Mouse (Mus musculus): Measurements from ENCODE around the gene Mta3. TPM values are rescaled to one million over a fixed set of nuclear protein-coding genes. Genes with fewer than 3 reads are reported as not detected.
A peak's percentile ranks its signal among the peaks of the same experiment; 100 is the strongest.

Mta3 gene
- polyA plus RNA-seq (2012; rRNA removed), result 34.2 and 49.8 TPM in 2 replicates

- under 1% methylated on average over 47 of the region's 56 CpGs for WGBS
- no peak for DNase-seq (ENCODE audit: low read depth, low spot score)
Observed at GRCm38 (mm10) chr17:83706116-83706593, at the start of gene Mta3. TSS of gene Mta3 (plus strand) at chr17:83706163.

- WGBS, result 91% methylated on average over 9 of the region's 9 CpGs
- no peak for DNase-seq (ENCODE audit: low read depth, low spot score)
Observed at GRCm38 (mm10) chr17:83657375-83657774, 48.6 kb upstream of the Mta3 start.

GRCm38 (mm10) chr17:83658943-83659342, 47.0 kb upstream of the Mta3 start:
- WGBS, result 70% methylated on average over 1 of the region's 1 CpGs
- no peak for DNase-seq (ENCODE audit: low read depth, low spot score)

GRCm38 (mm10) chr17:83664761-83665160, 41.2 kb upstream of the Mta3 start:
- WGBS, result 70% methylated on average over 8 of the region's 8 CpGs
- DNase-seq (ENCODE audit: low read depth, low spot score), result no peak

- DNase-seq (ENCODE audit: low read depth, low spot score), result no peak
Observed at GRCm38 (mm10) chr17:83666597-83667287, 39.2 kb upstream of the Mta3 start.

GRCm38 (mm10) chr17:83667934-83668690, 37.9 kb upstream of the Mta3 start:
- no peak for DNase-seq (ENCODE audit: low read depth, low spot score)

More at GRCm38 (mm10) chr17:83666597-83667287, 39.2 kb upstream of the Mta3 start:
- WGBS, result 74% methylated on average over 13 of the region's 13 CpGs

GRCm38 (mm10) chr17:83672685-83673084, 33.3 kb upstream of the Mta3 start:
- peak; percentile 51 for DNase-seq (ENCODE audit: low read depth, low spot score)
- WGBS, result 27% methylated on average over 4 of the region's 4 CpGs

More at GRCm38 (mm10) chr17:83667934-83668690, 37.9 kb upstream of the Mta3 start:
- WGBS, result 84% methylated on average over 3 of the region's 3 CpGs

- 88% methylated on average over 1 of the region's 1 CpGs for WGBS
Observed at GRCm38 (mm10) chr17:83677370-83677769, 28.6 kb upstream of the Mta3 start.

GRCm38 (mm10) chr17:83681977-83682376, 24.0 kb upstream of the Mta3 start:
- DNase-seq (ENCODE audit: low read depth, low spot score), result no peak

More at GRCm38 (mm10) chr17:83677370-83677769, 28.6 kb upstream of the Mta3 start:
- no peak for DNase-seq (ENCODE audit: low read depth, low spot score)

GRCm38 (mm10) chr17:83684475-83684874, 21.5 kb upstream of the Mta3 start:
- 92% methylated on average over 7 of the region's 7 CpGs for WGBS
- DNase-seq (ENCODE audit: low read depth, low spot score), result no peak

More at GRCm38 (mm10) chr17:83681977-83682376, 24.0 kb upstream of the Mta3 start:
- WGBS, result 62% methylated on average over 7 of the region's 7 CpGs

- 85% methylated on average over 2 of the region's 2 CpGs for WGBS
- DNase-seq (ENCODE audit: low read depth, low spot score), result no peak
Observed at GRCm38 (mm10) chr17:83690418-83690817, 15.5 kb upstream of the Mta3 start.

GRCm38 (mm10) chr17:83691379-83691778, 14.6 kb upstream of the Mta3 start:
- WGBS, result 85% methylated on average over 4 of the region's 4 CpGs
- no peak for DNase-seq (ENCODE audit: low read depth, low spot score)

GRCm38 (mm10) chr17:83693941-83694340, 12.0 kb upstream of the Mta3 start:
- DNase-seq (ENCODE audit: low read depth, low spot score), result no peak
- WGBS, result 68% methylated on average over 9 of the region's 9 CpGs

GRCm38 (mm10) chr17:83695785-83696184, 10.2 kb upstream of the Mta3 start:
- 78% methylated on average over 2 of the region's 2 CpGs for WGBS
- DNase-seq (ENCODE audit: low read depth, low spot score), result no peak

GRCm38 (mm10) chr17:83699062-83699724, 6.8 kb upstream of the Mta3 start:
- DNase-seq (ENCODE audit: low read depth, low spot score), result no peak
- 33% methylated on average over 8 of the region's 8 CpGs for WGBS

- 85% methylated on average over 9 of the region's 9 CpGs for WGBS
- no peak for DNase-seq (ENCODE audit: low read depth, low spot score)
Observed at GRCm38 (mm10) chr17:83700125-83700524, 5.8 kb upstream of the Mta3 start.

- no peak for DNase-seq (ENCODE audit: low read depth, low spot score)
- 71% methylated on average over 5 of the region's 5 CpGs for WGBS
Observed at GRCm38 (mm10) chr17:83704469-83704868, 1.5 kb upstream of the Mta3 start.

- no peak for DNase-seq (ENCODE audit: low read depth, low spot score)
Observed at GRCm38 (mm10) chr17:83705352-83706115, 429 bp upstream of the Mta3 start.

GRCm38 (mm10) chr17:83706594-83707126, 697 bp downstream of the Mta3 start:
- DNase-seq (ENCODE audit: low read depth, low spot score), result no peak
- 2% methylated on average over 19 of the region's 19 CpGs for WGBS

More at GRCm38 (mm10) chr17:83705352-83706115, 429 bp upstream of the Mta3 start:
- 10% methylated on average over 36 of the region's 38 CpGs for WGBS
